Mouse (Mus musculus) adipocyte (in vitro differentiated cells): ENCODE measurements around the gene Cmbl.

ENCODE experiments used
- DNase-seq: peaks from one replicate; pipeline ENCODE4 v3.0.0-alpha.2; 2016; ENCODE audit warnings: low spot score

The Cmbl gene

GRCm38 (mm10) chr15:31565184-31565583, at the start of gene Cmbl:
Cmbl (plus strand) TSS chr15:31565389.
- no peak for DNase-seq

- DNase-seq, result no peak
Observed at GRCm38 (mm10) chr15:31517186-31517585, 48.0 kb upstream of the Cmbl start.

- DNase-seq, result no peak
Observed at GRCm38 (mm10) chr15:31518371-31518770, 46.8 kb upstream of the Cmbl start.

- DNase-seq, result no peak
Observed at GRCm38 (mm10) chr15:31519000-31519399, 46.2 kb upstream of the Cmbl start.

- DNase-seq, result no peak
Observed at GRCm38 (mm10) chr15:31526463-31526862, 38.7 kb upstream of the Cmbl start.

GRCm38 (mm10) chr15:31528477-31528876, 36.7 kb upstream of the Cmbl start:
- DNase-seq, result no peak

GRCm38 (mm10) chr15:31529103-31529502, 36.1 kb upstream of the Cmbl start:
- DNase-seq, result no peak

GRCm38 (mm10) chr15:31529811-31530658, 35.2 kb upstream of the Cmbl start:
- DNase-seq, result peak; percentile 72

- DNase-seq, result peak; percentile 80
Observed at GRCm38 (mm10) chr15:31530659-31531445, 34.3 kb upstream of the Cmbl start, which contains the start of gene March6. March6 (minus strand) TSS chr15:31531053.

GRCm38 (mm10) chr15:31531446-31532330, 33.5 kb upstream of the Cmbl start:
- peak; percentile 28 for DNase-seq

GRCm38 (mm10) chr15:31532331-31533021, 32.7 kb upstream of the Cmbl start:
- no peak for DNase-seq

GRCm38 (mm10) chr15:31533529-31533928, 31.7 kb upstream of the Cmbl start:
- DNase-seq, result no peak

GRCm38 (mm10) chr15:31534421-31535258, 30.5 kb upstream of the Cmbl start:
- DNase-seq, result no peak

GRCm38 (mm10) chr15:31535259-31535855, 29.8 kb upstream of the Cmbl start:
- no peak for DNase-seq

GRCm38 (mm10) chr15:31536051-31536737, 29.0 kb upstream of the Cmbl start:
- peak; percentile 48 for DNase-seq

- no peak for DNase-seq
Observed at GRCm38 (mm10) chr15:31537706-31538105, 27.5 kb upstream of the Cmbl start.

- no peak for DNase-seq
Observed at GRCm38 (mm10) chr15:31538346-31538745, 26.8 kb upstream of the Cmbl start.

- DNase-seq, result no peak
Observed at GRCm38 (mm10) chr15:31539643-31540512, 25.3 kb upstream of the Cmbl start.

GRCm38 (mm10) chr15:31540513-31540802, 24.7 kb upstream of the Cmbl start:
- DNase-seq, result no peak
